Mouse (Mus musculus) spleen, adult 12 weeks (tissue): Measurements from ENCODE around the gene Tgm2.

ENCODE experiments used
- DNase-seq: peaks from one replicate; pipeline ENCODE4 v3.0.0; 2022; ENCODE audit warnings: low spot score

Tgm2 gene

DNA sequence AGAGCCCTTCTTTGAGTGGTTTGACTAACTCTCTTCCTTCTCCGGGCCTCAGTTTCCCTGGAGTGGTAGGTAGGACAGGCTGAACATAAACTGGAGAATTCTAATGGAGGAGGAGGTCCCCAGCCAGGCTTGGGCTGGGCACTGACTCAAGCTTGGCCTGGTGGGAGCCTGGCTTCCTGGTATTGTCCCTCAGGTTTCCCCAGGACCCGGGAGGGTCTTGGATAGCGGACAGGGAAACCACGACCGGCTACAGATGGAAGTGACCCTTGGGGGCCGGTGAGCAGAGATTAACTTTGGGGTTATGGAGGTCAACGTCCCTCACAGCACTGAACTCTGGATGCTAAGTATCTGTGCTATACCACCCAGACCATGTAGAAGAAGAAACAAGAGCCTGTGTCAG lies 5.0 kb downstream of the Tgm2 start:
- no peak for DNase-seq

DNA sequence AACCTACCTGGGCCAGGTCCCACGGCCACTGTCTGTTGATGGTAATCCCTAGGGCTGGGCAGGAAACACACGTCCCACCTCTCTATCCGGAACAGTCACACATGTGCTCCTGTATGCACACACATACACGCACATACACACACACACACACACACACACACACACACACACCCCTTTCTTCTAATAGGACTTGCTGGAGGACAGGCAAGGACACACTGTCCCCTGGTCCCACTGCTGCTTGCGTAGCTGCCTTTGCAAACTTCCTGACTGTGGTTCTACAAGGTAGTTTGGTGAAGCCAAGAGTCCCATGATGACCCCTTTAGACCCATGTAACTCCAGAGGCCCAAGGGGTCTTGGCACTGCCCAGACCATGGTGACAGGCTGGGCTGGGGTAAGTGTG lies 5.6 kb downstream of the Tgm2 start:
- no peak for DNase-seq

DNA sequence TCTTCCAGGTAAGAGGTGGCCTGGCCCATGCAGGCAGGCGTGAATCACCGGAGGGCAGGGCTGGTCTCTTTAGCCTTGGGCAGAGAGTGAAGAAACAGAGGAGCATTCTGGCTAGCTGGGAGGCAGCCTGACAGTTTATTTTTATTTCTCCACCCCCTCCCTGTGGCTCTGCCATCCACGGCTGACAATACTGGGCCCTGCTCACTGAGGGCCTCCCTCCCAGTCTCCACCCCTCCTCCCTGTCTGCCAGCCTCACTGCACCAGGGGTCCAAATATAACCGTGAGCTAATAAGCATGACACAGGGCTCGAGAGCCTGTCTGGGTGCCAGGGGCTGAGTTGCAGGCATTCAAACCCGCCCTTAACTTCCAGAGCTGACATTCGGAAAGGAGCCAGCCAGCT lies 6.6 kb downstream of the Tgm2 start:
- DNase-seq = no peak

DNA sequence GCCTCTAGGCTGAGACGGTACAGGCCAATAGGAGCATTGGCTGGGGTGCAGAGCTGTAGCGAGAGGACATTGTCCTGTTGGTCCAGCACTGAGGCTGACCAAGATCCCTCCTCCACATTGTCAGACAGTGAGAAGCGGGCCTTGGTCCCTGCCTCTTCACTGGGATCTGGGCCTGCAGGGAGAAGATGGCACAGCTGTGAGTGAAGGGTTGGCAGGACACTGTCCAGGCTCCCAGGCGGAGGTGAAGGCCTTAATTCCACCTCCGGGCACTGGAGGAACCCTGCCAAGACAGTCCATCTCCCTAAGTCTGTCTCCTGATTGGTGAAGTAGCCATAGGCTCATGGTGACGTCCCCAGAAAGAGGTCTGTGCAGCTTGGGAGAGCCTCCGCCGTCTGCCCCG lies 7.5 kb downstream of the Tgm2 start:
- DNase-seq = no peak

DNA sequence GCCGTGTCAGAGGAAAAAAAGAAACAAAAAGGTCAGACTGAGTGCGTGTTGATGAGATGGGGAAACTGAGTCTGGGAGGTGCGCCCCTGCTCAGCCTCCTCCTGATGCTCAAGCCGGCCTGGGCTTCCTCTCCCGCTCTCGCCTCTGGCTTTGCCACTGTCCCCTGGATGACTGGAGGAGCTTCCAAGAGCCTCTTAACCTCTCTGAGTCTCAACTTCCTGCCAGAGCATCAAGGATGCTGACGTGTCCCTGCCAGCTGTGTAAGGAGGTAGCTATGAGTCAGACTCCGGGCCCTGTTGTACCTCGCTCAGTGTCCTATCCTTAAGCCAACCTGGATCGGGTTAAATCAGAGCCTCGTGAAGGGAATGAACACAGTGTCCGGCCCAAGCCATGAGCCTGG lies 8.5 kb downstream of the Tgm2 start:
- DNase-seq = no peak

DNA sequence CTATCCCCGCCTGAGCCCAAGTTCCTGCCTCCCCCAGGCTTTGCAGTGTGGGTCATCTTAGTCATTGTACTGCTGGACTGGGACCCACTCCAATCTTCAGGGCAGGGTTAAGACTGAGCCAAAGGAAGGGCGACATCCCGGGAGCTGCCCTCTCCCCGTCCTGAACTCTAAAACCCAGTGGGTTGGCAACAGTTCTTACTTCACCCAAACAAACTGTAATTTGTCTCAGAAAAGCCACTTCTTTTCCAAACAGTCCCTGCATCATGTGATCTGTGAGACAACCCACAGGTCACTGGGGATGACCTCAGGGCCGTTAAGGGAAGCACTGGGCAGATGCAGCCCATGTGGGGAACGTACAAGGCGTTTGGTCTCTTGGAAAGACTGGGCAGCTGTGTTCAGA lies 10.0 kb downstream of the Tgm2 start:
- no peak for DNase-seq

- no peak for DNase-seq
These were observed 13.2 kb downstream of the Tgm2 start for GRCm38 (mm10) chr2:158133050-158133449.

DNA sequence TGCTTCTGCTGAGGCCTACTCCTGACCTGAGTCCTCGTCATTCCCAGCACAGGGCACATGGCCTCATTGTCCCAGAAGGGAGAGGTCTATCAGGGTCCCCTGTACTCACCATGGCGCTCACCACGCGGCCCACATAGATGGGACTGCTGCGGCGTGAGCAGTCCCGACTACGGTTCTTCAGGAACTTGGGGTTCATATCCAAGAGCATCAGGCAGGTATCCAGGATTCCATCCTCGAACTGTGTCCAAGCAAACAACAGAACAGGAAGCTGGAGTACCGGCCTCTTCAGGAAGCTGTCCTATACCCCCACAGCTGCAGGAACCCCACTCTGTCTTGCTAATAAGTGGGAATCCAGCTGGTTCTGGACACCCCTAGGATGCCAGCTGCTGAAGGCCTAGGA lies 13.9 kb downstream of the Tgm2 start:
- no peak for DNase-seq

DNA sequence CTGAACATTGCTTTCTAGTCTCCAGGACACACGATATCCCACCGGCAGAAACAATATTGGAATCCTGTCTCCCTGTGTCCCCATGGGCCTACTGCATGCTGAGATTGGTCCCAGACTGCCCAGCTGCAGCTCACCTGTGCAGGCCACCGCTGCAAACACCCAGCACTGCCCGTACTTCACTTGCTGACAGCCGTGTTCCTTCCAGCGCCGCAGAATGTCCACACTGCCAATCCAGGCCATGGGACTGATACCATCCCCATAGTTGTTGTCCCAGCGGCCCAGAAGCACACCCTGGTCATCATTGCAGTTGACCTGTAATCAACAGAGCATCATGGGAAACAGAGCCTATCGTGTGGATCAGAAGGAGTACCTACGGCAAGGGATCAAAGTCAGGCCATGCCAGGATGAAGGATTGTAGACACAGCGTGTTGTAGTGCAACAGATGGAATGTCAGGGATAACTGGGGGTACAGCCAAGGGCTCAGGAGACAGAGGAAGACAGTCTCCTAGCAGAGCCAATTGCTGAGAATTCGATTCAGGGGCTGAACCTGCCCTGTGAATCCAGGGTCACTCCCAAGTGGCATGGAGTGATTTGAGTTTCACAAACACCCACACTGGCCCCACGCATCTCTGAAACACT lies 14.9 kb downstream of the Tgm2 start:
- no peak for DNase-seq

- no peak for DNase-seq
These were observed 15.7 kb downstream of the Tgm2 start for GRCm38 (mm10) chr2:158130391-158130986.

GRCm38 (mm10) chr2:158129291-158130002 lies 16.8 kb downstream of the Tgm2 start:
- no peak for DNase-seq

DNA sequence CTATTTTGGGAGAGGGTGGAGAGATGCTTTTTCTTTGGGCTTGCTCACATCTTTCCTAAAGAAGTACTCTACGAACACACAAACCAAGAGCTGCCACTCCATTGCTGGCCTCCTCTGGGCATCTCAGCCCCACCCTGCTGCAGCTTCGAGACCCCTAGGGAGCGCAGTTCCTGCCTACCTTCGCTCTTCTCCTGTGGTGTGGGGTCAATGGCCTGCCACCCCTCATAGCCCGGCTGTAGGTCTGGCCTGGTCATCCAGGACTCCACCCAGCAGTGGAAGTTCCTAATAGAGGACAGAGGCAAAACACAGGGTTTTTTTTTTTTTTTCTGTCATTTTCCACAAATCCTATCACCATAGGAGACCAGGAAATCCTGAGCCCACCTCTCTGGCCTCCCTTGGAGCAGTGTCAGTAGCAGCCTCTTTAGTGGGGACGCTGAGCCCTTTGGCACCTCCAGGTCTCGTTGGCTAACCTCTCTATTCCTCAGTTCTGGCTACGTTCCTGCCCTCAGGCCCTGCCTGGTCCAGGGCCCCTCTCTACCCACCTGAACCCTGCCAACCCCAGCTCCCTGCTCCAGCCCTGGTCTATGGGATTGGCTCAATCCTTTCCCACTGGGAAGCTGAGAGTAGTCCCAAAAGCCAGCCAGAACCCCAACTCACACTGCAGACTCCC lies 17.6 kb downstream of the Tgm2 start:
- no peak for DNase-seq

DNA sequence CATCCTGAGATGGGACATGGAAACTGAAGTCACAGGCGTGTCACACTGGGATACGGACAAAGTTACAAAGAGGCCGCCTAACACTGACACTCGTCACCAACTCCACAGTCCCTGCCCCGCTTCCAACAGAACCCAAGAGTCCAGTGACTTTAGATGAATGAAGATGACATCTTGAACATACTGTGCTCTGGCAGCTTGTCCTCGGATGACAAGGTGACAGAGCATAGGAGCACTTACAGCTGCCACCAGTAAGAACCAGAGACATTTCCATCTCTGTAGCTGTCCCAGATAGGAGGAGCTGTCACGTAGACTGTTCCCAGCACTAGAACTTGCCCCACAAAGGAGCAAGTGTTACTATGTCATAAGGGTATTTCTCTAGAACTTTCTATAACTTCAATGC lies 18.4 kb downstream of the Tgm2 start:
- no peak for DNase-seq

- no peak for DNase-seq
These were observed 19.0 kb downstream of the Tgm2 start for GRCm38 (mm10) chr2:158127245-158127644.

DNA sequence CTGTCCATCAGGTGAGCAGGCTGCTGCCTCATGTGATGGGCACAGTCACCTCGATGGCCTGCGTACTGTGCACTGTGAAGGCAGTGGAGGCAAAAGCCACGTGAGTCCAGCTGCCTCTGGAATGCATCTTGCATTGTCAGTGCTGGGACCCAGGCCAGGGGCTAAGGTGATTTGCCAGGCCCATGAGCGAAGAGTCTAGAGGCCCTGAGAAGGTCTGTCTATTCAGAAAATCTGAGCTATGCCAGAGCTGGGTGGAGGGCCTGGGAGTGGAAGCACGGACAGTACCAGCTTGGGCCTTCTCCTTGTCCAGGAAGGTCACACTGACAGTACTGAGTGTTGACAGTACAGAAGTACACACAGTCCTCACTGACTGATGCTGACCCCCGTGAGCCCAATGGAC lies 23.4 kb downstream of the Tgm2 start:
- no peak for DNase-seq

- DNase-seq = no peak
These were observed 24.4 kb downstream of the Tgm2 start for GRCm38 (mm10) chr2:158121645-158122326.

GRCm38 (mm10) chr2:158120868-158121267 lies 25.4 kb downstream of the Tgm2 start:
- no peak for DNase-seq

GRCm38 (mm10) chr2:158120211-158120610 lies 26.0 kb downstream of the Tgm2 start:
- no peak for DNase-seq

DNA sequence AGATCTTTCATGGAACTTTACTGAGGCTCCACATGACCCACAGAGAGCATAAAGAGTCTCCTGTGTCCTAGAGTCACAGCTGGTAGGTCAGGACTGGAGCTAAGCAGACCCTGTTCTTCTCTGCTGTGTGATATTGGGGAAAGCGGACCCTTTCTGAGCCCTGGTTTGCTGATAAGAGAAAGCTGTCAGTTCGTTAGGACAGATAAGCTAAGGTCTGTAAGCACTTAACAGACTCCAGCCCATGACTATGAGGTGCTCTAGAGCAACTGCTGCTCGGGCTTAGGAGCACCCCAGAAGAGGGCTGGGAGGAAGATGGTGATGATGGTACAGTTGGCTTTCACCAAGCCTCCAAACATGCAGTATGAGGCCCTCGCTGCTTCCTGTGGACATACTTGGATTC lies 27.1 kb downstream of the Tgm2 start:
- no peak for DNase-seq

DNA sequence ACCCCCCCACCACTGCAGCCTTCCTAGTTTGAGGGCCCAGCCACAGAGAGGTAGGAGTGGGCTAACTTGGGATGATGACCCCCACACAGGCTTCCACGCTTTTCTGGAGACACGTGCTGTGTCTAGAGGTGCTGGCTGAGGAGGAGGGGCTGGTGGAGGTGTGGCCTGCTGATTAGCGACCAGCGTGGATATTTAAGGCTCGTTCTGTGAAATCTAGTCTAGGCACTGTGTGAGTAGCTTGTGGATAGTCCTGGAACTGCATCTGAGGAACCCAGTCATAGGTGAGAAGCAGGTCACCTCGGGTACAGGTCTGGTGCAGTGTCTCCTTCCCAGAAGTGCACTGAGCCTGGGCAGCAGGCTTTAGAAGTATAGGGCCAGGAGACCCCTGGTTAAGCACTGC lies 29.6 kb downstream of the Tgm2 start:
- no peak for DNase-seq

DNA sequence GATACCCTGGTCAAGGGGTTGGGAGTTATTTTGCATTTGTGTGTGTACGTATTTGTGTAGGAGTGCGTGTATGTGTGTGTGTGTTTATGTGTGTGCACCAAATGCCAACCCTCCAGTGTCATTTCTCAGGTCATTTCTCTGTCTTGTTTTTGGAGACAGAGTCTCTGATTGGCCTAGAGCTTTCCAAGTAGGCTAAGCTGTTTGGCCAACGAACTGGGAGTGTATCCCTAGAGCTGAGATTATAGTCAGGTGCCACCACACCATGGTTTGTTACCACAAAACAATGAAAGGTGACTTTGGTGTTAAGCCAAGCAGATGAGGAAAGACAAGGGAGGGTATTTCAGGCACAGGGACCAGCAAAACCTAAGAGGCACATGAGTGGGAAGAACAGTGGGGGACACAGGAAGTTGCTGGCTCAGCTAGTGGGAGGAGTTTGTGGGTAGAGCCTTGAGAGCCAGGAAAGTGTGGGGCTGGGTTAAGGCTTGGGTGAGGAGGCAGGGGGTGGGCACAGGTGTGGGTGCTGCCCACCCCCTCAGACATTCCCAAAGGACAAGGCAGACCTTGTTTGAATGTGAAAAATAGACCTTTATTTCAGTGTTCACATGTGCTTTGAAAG lies 30.3 kb downstream of the Tgm2 start:
- DNase-seq = no peak

DNA sequence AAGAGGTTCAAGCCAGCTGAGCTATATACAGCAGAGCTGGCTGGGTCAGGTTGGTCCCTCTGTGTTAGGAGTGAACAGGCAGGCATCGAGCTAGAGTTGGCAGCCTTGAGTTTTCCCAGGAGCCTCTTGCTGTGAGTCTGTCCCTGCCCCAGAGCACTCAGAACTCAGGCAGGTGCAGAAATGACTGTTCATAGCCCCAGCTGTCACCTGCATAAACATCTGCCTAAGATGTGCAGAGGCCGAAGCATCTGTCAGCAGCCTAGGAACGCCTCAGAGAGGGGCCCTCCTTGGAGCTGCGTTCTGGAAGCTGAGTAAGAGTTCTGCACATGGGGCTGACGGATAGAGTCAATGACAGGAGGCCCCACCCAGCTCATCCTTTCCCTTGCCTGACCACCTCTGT lies 31.3 kb downstream of the Tgm2 start:
- no peak for DNase-seq
